Mouse (Mus musculus) liver, adult 10 weeks (tissue): ENCODE data around the gene Macrod2. TPM values are rescaled to one million over a fixed set of nuclear protein-coding genes. Genes with fewer than 3 reads are reported as not detected.

ENCODE experiments used
- polyA plus RNA-seq: library from polyadenylated mRNA; stranded (reverse); fragments of 350-450 nt; fragmentation: Illumina TruSeq; extraction: RNeasy Lipid Tissue Mini Kit (QIAGEN cat#74804); gene quantifications from one replicate; pipeline ENCODE4 v1.2.3, GENCODE M21; 2014; ENCODE audit warnings: low read depth, low replicate concordance

Macrod2 gene
- polyA plus RNA-seq, result 16.5 TPM

DNA sequence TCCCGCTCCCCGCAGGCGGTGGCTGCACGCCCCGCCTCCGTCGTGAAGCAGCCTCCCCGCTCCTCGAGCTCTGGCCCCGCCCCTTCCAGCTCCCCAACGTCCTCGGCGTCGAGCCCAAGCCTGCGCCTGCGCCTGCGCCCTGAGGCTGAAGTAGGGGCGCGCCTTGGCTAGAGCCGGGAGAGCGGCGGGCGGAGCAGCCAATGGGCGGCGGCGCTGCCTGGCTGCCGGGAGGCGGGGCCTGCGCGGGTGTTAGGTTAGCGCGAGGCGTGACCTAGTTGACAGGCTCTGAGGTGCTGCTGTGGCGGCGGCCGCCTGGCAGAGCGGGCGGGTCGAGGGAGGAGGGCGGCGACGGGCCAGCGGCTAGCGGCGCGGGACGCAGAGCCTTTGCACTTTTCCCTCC is at the start of gene Macrod2:
Gene Macrod2, plus strand, starts transcription at position 131 of the 400 bp plus-strand sequence.

DNA sequence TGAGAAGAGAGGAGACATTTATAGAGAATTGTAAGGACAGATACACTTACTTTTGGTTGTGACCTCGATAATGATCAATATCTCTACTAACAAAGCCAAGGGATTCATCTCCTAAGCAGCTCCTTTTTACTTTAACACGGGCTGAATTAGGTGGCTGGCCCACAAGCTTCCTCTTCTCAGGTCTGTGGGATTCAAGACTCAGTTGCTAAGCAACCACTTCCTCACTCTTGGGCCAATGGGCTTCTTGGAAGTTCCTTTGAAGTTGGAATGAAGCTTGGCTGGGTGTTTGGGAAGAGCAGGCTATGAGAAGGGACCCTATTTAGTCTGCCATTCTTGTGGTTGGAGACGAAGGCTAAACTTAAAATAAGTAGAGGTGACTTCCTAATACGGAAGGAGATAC is 5.6 kb upstream of the Macrod2 start, which contains the start of gene Sel1l2:
Gene Sel1l2, minus strand, starts transcription at position 182 of the 400 bp plus-strand sequence.

DNA sequence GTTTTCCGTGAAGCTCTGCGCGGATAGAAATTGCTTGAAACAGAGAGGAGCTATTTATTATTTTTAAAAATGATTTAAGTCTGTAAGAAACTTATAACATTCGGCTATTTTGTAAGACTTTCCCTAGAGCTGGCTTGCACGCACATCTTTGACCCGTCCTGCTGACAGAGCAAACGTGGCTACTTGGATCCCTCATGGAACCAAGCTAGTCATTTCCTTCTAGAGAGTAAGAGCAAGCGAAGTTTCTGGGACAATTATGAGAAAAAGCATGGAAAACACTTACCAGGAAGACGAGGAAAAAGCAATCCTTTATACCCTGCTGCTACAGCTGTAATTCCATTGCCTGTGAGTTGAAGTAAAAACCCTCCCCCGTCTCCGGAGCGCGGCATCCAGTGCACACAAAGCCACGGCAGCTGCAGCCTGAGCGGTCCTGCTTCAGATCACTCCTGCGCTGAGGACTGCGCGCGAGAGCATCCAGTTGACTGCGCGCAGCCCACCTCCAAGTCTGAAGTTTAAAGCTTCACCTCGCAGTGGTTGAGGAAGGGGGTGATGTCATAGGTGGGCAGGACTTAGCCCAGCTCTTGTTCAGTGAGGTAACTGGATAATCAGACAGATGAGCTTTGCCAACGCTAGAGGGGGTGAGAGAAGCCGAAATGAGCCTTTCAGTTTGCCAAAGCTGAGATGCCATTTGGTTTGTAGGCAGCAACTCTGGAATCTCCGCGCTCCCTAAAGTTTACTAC is 276.0 kb downstream of the Macrod2 start, which contains the start of gene Flrt3:
Gene Flrt3, minus strand, starts transcription at position 507 of the 740 bp plus-strand sequence.

Other genes starting within 250 kb of the Macrod2 start
- gene Gm17374, start 243.3 kb upstream of the Macrod2 start, polyA plus RNA-seq, result not detected
- 21.9 TPM for gene Esf1, start 224.7 kb upstream of the Macrod2 start, polyA plus RNA-seq
- gene Ndufaf5, start 224.7 kb upstream of the Macrod2 start, polyA plus RNA-seq, result 12.9 TPM
- not detected for gene Sel1l2, start 5.6 kb upstream of the Macrod2 start, polyA plus RNA-seq